Mouse (Mus musculus) retina, postnatal 7 days (tissue): ENCODE results near the gene Idnk.
A peak's percentile ranks its signal among the peaks of the same experiment; 100 is the strongest.

Source experiments
- DNase-seq: peaks from one replicate; pipeline ENCODE4 v3.0.0-alpha.2; 2012; ENCODE audit warnings: low read depth, low spot score

Gene Idnk

GRCm38 (mm10) chr13:58157447-58158098 lies at the start of gene Idnk:
TSS of gene Idnk (plus strand) at chr13:58157649.
- DNase-seq: peak; percentile 74

- DNase-seq: no peak
These were observed 46.1 kb upstream of the Idnk start for GRCm38 (mm10) chr13:58111306-58111705.

GRCm38 (mm10) chr13:58112191-58112590 lies 45.3 kb upstream of the Idnk start:
- no peak for DNase-seq

GRCm38 (mm10) chr13:58112601-58113041 lies 44.8 kb upstream of the Idnk start:
- DNase-seq: no peak

- DNase-seq: peak; percentile 41
These were observed 44.2 kb upstream of the Idnk start, which contains the start of gene Klhl3 for GRCm38 (mm10) chr13:58113061-58113900. TSS of gene Klhl3 (minus strand) at chr13:58113592.

- no peak for DNase-seq
These were observed 42.2 kb upstream of the Idnk start for GRCm38 (mm10) chr13:58115227-58115626.

- DNase-seq: no peak
These were observed 40.6 kb upstream of the Idnk start for GRCm38 (mm10) chr13:58116801-58117200.

- no peak for DNase-seq
These were observed 40.0 kb upstream of the Idnk start for GRCm38 (mm10) chr13:58117318-58118017.

- no peak for DNase-seq
These were observed 34.6 kb upstream of the Idnk start for GRCm38 (mm10) chr13:58122786-58123297.

- no peak for DNase-seq
These were observed 34.1 kb upstream of the Idnk start for GRCm38 (mm10) chr13:58123381-58123780.

GRCm38 (mm10) chr13:58124278-58124677 lies 33.2 kb upstream of the Idnk start:
- no peak for DNase-seq

GRCm38 (mm10) chr13:58124989-58125388 lies 32.5 kb upstream of the Idnk start:
- DNase-seq: no peak

- no peak for DNase-seq
These were observed 31.3 kb upstream of the Idnk start for GRCm38 (mm10) chr13:58126126-58126525.

GRCm38 (mm10) chr13:58126862-58127765 lies 30.3 kb upstream of the Idnk start:
- no peak for DNase-seq

GRCm38 (mm10) chr13:58127766-58128361 lies 29.6 kb upstream of the Idnk start:
- DNase-seq: peak; percentile 47

- peak; percentile 93 for DNase-seq
These were observed 29.1 kb upstream of the Idnk start, which contains the start of gene Hnrnpa0 for GRCm38 (mm10) chr13:58128396-58128767. TSS of gene Hnrnpa0 (minus strand) at chr13:58128556.

- DNase-seq: peak; percentile 90
These were observed 28.4 kb upstream of the Idnk start for GRCm38 (mm10) chr13:58128768-58129671.

GRCm38 (mm10) chr13:58129687-58130246 lies 27.7 kb upstream of the Idnk start:
- no peak for DNase-seq

GRCm38 (mm10) chr13:58131692-58132091 lies 25.8 kb upstream of the Idnk start:
- no peak for DNase-seq
